Mouse (Mus musculus): ENCODE data around the gene Olfr1175-ps.

Olfr1175-ps gene

GRCm38 (mm10) chr2:88327115-88327514, at the start of gene Olfr1175-ps:
Gene Olfr1175-ps, minus strand, starts transcription at chr2:88327215.
- no peak for DNase-seq

GRCm38 (mm10) chr2:88356304-88356703, 29.3 kb upstream of the Olfr1175-ps start:
- no peak for DNase-seq

GRCm38 (mm10) chr2:88346392-88346791, 19.4 kb upstream of the Olfr1175-ps start, which contains the start of gene Olfr1177-ps:
Gene Olfr1177-ps, minus strand, starts transcription at chr2:88346492.
- DNase-seq = no peak

GRCm38 (mm10) chr2:88336421-88336820, 9.4 kb upstream of the Olfr1175-ps start, which contains the start of gene Olfr1176:
Gene Olfr1176, plus strand, starts transcription at chr2:88336721.
- DNase-seq = no peak

GRCm38 (mm10) chr2:88315035-88315434, 12.0 kb downstream of the Olfr1175-ps start, which contains the start of gene Olfr1174-ps:
Gene Olfr1174-ps, minus strand, starts transcription at chr2:88315135.
- DNase-seq = no peak

GRCm38 (mm10) chr2:88279775-88280174, 47.2 kb downstream of the Olfr1175-ps start, which contains the start of gene Olfr1173:
Gene Olfr1173, minus strand, starts transcription at chr2:88279875.
- DNase-seq = no peak

Data from kidney, postnatal 14 days (tissue).